Mouse (Mus musculus) kidney, postnatal 36 days (tissue): Measurements from ENCODE around the gene Lefty2.
"Not testable (repeated sequence)": the region's sequence is repeated elsewhere in the genome, so short reads cannot be mapped to it uniquely, and the experiment has no call there.

ENCODE experiments used
- DNase-seq, 2 experiments: peaks; one replicate each; pipeline ENCODE4 v3.0.0; 2021 to 2022; ENCODE audit warnings: mixed read lengths in 2 of 2

Gene Lefty2

GRCm38 (mm10) chr1:180892808-180893207 is at the start of gene Lefty2:
TSS of gene Lefty2 (plus strand) at chr1:180893108.
- DNase-seq: no peak

GRCm38 (mm10) chr1:180848114-180848510 is 44.8 kb upstream of the Lefty2 start:
- DNase-seq: peak; percentile 81 to 89

GRCm38 (mm10) chr1:180848511-180849241 is 44.2 kb upstream of the Lefty2 start:
- peak; percentile 40 to 49 for DNase-seq

GRCm38 (mm10) chr1:180849701-180850301 is 43.1 kb upstream of the Lefty2 start:
- DNase-seq: no peak

- peak; percentile 100 for DNase-seq
Measured at GRCm38 (mm10) chr1:180850316-180851270, 42.3 kb upstream of the Lefty2 start, which contains the start of gene Sde2. TSS of gene Sde2 (plus strand) at chr1:180851127.

GRCm38 (mm10) chr1:180858763-180859162 is 34.1 kb upstream of the Lefty2 start:
- DNase-seq: no peak

- DNase-seq: no peak
Measured at GRCm38 (mm10) chr1:180860030-180860429, 32.9 kb upstream of the Lefty2 start.

GRCm38 (mm10) chr1:180863606-180864005 is 29.3 kb upstream of the Lefty2 start:
- peak; percentile 24 to 33 for DNase-seq

- no peak for DNase-seq
Measured at GRCm38 (mm10) chr1:180866001-180866400, 26.9 kb upstream of the Lefty2 start.

- DNase-seq: no peak
Measured at GRCm38 (mm10) chr1:180870122-180870650, 22.7 kb upstream of the Lefty2 start.

GRCm38 (mm10) chr1:180873861-180874484 is 18.9 kb upstream of the Lefty2 start:
- peak; percentile 45 to 80 for DNase-seq

- DNase-seq: no peak
Measured at GRCm38 (mm10) chr1:180874615-180875014, 18.3 kb upstream of the Lefty2 start.

GRCm38 (mm10) chr1:180875126-180875525 is 17.8 kb upstream of the Lefty2 start:
- no peak for DNase-seq

- DNase-seq: no peak
Measured at GRCm38 (mm10) chr1:180877466-180877865, 15.4 kb upstream of the Lefty2 start.

GRCm38 (mm10) chr1:180881768-180882167 is 11.1 kb upstream of the Lefty2 start:
- DNase-seq: no peak

GRCm38 (mm10) chr1:180883731-180884130 is 9.2 kb upstream of the Lefty2 start:
- no peak for DNase-seq

- DNase-seq: no peak
Measured at GRCm38 (mm10) chr1:180884484-180884883, 8.4 kb upstream of the Lefty2 start.

- DNase-seq: peak; percentile 86 to 87
Measured at GRCm38 (mm10) chr1:180888556-180889042, 4.3 kb upstream of the Lefty2 start.

GRCm38 (mm10) chr1:180889172-180889571 is 3.7 kb upstream of the Lefty2 start:
- no peak for DNase-seq

GRCm38 (mm10) chr1:180889841-180890240 is 3.1 kb upstream of the Lefty2 start:
- peak in 1 of 2 experiments; percentile 25 for DNase-seq

GRCm38 (mm10) chr1:180894088-180894987 is 1.4 kb downstream of the Lefty2 start:
- DNase-seq: not testable (repeated sequence)
